Mouse (Mus musculus) heart, embryonic 13.5 days (tissue): Measurements from ENCODE around the gene Plau. TPM values are rescaled to one million over a fixed set of nuclear protein-coding genes. Genes with fewer than 3 reads are reported as not detected.

Experiments used
- ATAC-seq: fragments of 200-750 bp; cut with Nextera tagmentation; 2 replicates; pipeline ENCODE4 v1.8.0; 2017; ENCODE audit warnings: moderate TSS enrichment; ENCODE audit not compliant: insufficient number of reproducible peaks, low FRiP score, low TSS enrichment; ENCODE audit errors: extremely low read depth
- H3K27ac ChIP-seq: fragments of 300-500 bp; sonication (generic); replicated peaks from 2 replicates; pipeline ENCODE4 v1.5.1; 2015; ENCODE audit warnings: moderate library complexity, mild to moderate bottlenecking, inconsistent platforms
- H3K27me3 ChIP-seq: fragments of 300-500 bp; sonication (generic); replicated peaks from 2 replicates; pipeline ENCODE4 v1.6.1; 2015; ENCODE audit warnings: mild to moderate bottlenecking, inconsistent platforms
- H3K36me3 ChIP-seq: fragments of 300-500 bp; sonication (generic); 2 replicates; pipeline ENCODE4 v1.6.1; 2015; ENCODE audit warnings: mild to moderate bottlenecking, inconsistent platforms
- H3K4me1 ChIP-seq: fragments of 300-500 bp; sonication (generic); 2 replicates; pipeline ENCODE4 v1.6.1; 2015; ENCODE audit warnings: inconsistent platforms
- H3K4me2 ChIP-seq: fragments of 300-500 bp; sonication (generic); 2 replicates; pipeline ENCODE4 v1.6.1; 2015; ENCODE audit warnings: inconsistent platforms, mild to moderate bottlenecking, moderate library complexity
- H3K4me3 ChIP-seq: fragments of 300-500 bp; sonication (generic); 2 replicates; pipeline ENCODE4 v1.5.1; 2015; ENCODE audit warnings: moderate library complexity, mild to moderate bottlenecking, inconsistent platforms
- H3K9ac ChIP-seq: fragments of 300-500 bp; sonication (generic); 2 replicates; pipeline ENCODE4 v1.6.1; 2015; ENCODE audit warnings: inconsistent platforms, mild to moderate bottlenecking, moderate library complexity
- H3K9me3 ChIP-seq: fragments of 300-500 bp; sonication (generic); 2 replicates; pipeline ENCODE4 v1.6.1; 2016; ENCODE audit warnings: inconsistent platforms
- WGBS: fragments of 180-500 bp; shearing (Covaris S2); methylation state at CpG from one replicate; pipeline ENCODE4 v1.1.7; 2015; ENCODE audit warnings: mixed read lengths; 5-methylcytosine and 5-hydroxymethylcytosine counted together
- polyA plus RNA-seq: library from polyadenylated mRNA; unstranded; fragments of >200 nt; fragmentation: Nextera tagmentation; extraction: Ambion mirVana; gene quantifications from 2 replicates; pipeline ENCODE4 v1.2.1, GENCODE M21; 2015

The Plau gene
- 1.4 and 2.3 TPM in 2 replicates for polyA plus RNA-seq

- H3K9me3 ChIP-seq: no peaks in the 10 kb centered on the region
- H3K36me3 ChIP-seq: no peaks in the 10 kb centered on the region
- peak within 1 kb of the TSS; percentile 76 for H3K4me2 ChIP-seq
- WGBS: under 1% methylated on average over 33 of the region's 33 CpGs
- peaks cover 24% of the 10 kb centered on the region for H3K4me1 ChIP-seq
- peak; percentile 62; the same call in 1 of the 2 replicates for ATAC-seq
- H3K27me3 ChIP-seq: 0 out of 2 replicates have a peak, but pooled peaks cover 4% of the 10 kb centered on the region
- H3K4me3 ChIP-seq: peak within 1 kb of the TSS; percentile 63
- H3K27ac ChIP-seq: peak within 1 kb of the TSS; percentile 43
- peak within 1 kb of the TSS; percentile 78 for H3K9ac ChIP-seq
These were observed at the start of gene Plau for GRCm38 (mm10) chr14:20836171-20836904. Gene Plau, plus strand, starts transcription at chr14:20836660.

GRCm38 (mm10) chr14:20788151-20788550 is 48.3 kb upstream of the Plau start:
- Histone ChIP-seq H3K36me3 (peaks cover 91% of the 10 kb centered on the region), H3K4me3 (no peak overlapping the region), H3K4me1 (peaks cover 84% of the 10 kb centered on the region), H3K9ac (peak overlapping the region; percentile 58; the same call in 1 of the 2 replicates), H3K9me3 (no peaks in the 10 kb centered on the region), H3K4me2 (no peak overlapping the region), H3K27me3 (no peaks in the 10 kb centered on the region), H3K27ac (no peak overlapping the region)
- ATAC-seq: no peak
- WGBS: 72% methylated on average over 3 of the region's 3 CpGs

DNA sequence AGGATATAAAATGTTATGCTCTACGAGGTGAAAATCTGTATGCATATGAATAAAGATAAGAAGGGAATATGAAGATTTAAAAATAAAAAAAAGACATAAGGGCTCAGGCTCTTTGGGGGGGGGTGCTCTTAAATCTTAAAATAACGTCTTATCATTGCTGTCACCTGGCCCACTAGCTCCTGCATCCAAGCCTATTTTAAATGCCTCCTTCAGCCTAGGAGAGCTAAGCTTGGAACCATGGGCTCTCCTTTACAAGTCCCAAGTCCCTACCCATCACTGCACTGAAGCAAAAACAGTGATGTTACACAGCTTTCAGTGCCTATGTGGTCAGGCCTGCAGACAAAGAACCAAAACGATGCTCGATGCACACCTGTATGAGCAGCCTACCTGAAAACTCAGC is 46.9 kb upstream of the Plau start:
- Histone ChIP-seq H3K9ac (0 out of 2 replicates have a peak overlapping the region, but pooled peaks have one; percentile 19), H3K9me3 (no peaks in the 10 kb centered on the region), H3K27ac (no peak overlapping the region), H3K27me3 (no peaks in the 10 kb centered on the region), H3K4me1 (peaks cover 71% of the 10 kb centered on the region), H3K36me3 (peaks cover 76% of the 10 kb centered on the region), H3K4me3 (no peak overlapping the region), H3K4me2 (no peak overlapping the region)
- no peak for ATAC-seq
- 77% methylated on average over 4 of the region's 4 CpGs for WGBS

- Histone ChIP-seq H3K4me2 (no peak overlapping the region), H3K4me1 (peaks cover 71% of the 10 kb centered on the region), H3K4me3 (no peak overlapping the region), H3K27me3 (no peaks in the 10 kb centered on the region), H3K9me3 (no peaks in the 10 kb centered on the region), H3K27ac (no peak overlapping the region), H3K9ac (0 out of 2 replicates have a peak overlapping the region, but pooled peaks have one; percentile 16), H3K36me3 (peaks cover 68% of the 10 kb centered on the region)
- 86% methylated on average over 5 of the region's 5 CpGs for WGBS
- ATAC-seq: no peak
These were observed 46.0 kb upstream of the Plau start for GRCm38 (mm10) chr14:20790445-20790844.

DNA sequence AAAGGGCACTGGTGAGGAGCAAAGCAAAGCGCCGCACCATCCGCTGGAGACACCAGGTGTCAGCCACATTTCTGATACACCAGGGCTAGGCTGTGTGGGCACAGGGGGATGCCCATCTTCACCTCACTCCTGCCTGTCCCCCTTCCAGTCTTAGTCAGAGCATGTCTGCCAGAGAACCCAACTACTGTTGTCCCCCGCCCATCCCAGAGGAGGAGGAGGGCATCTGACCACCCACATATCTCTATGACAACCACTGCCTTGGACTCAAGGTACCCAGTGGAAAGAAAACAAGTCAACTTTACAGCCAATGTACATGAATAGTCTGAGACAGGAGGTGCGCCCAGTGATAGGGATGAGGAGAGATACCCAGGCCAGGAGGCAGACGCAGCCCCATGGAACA is 45.5 kb upstream of the Plau start:
- H3K4me1 ChIP-seq: peaks cover 71% of the 10 kb centered on the region
- ATAC-seq: no peak

GRCm38 (mm10) chr14:20791511-20792242 is 44.8 kb upstream of the Plau start:
- Histone ChIP-seq H3K36me3 (peaks cover 55% of the 10 kb centered on the region), H3K9ac (peak overlapping the region; percentile 93), H3K27ac (no peak overlapping the region), H3K9me3 (no peaks in the 10 kb centered on the region), H3K4me2 (peak overlapping the region; percentile 92), H3K27me3 (no peaks in the 10 kb centered on the region), H3K4me3 (0 out of 2 replicates have a peak overlapping the region, but pooled peaks have one; percentile 93), H3K4me1 (peaks cover 68% of the 10 kb centered on the region)
- ATAC-seq: no peak
- WGBS: 79% methylated on average over 16 of the region's 16 CpGs

More for the DNA sequence above, 45.5 kb upstream of the Plau start:
- 94% methylated on average over 6 of the region's 6 CpGs for WGBS
- Histone ChIP-seq H3K4me3 (no peak overlapping the region), H3K4me2 (no peak overlapping the region), H3K27ac (no peak overlapping the region), H3K9ac (0 out of 2 replicates have a peak overlapping the region, but pooled peaks have one; percentile 93), H3K9me3 (no peaks in the 10 kb centered on the region), H3K27me3 (no peaks in the 10 kb centered on the region), H3K36me3 (peaks cover 62% of the 10 kb centered on the region)

- Histone ChIP-seq H3K4me3 (peak overlapping the region; percentile 93), H3K9ac (peak overlapping the region; percentile 93), H3K36me3 (peaks cover 51% of the 10 kb centered on the region), H3K4me1 (peaks cover 61% of the 10 kb centered on the region), H3K9me3 (no peaks in the 10 kb centered on the region), H3K27ac (peak overlapping the region; percentile 88; the same call in 1 of the 2 replicates), H3K4me2 (peak overlapping the region; percentile 92), H3K27me3 (no peaks in the 10 kb centered on the region)
- no peak for ATAC-seq
- 64% methylated on average over 8 of the region's 8 CpGs for WGBS
These were observed 44.1 kb upstream of the Plau start for GRCm38 (mm10) chr14:20792243-20792921.

DNA sequence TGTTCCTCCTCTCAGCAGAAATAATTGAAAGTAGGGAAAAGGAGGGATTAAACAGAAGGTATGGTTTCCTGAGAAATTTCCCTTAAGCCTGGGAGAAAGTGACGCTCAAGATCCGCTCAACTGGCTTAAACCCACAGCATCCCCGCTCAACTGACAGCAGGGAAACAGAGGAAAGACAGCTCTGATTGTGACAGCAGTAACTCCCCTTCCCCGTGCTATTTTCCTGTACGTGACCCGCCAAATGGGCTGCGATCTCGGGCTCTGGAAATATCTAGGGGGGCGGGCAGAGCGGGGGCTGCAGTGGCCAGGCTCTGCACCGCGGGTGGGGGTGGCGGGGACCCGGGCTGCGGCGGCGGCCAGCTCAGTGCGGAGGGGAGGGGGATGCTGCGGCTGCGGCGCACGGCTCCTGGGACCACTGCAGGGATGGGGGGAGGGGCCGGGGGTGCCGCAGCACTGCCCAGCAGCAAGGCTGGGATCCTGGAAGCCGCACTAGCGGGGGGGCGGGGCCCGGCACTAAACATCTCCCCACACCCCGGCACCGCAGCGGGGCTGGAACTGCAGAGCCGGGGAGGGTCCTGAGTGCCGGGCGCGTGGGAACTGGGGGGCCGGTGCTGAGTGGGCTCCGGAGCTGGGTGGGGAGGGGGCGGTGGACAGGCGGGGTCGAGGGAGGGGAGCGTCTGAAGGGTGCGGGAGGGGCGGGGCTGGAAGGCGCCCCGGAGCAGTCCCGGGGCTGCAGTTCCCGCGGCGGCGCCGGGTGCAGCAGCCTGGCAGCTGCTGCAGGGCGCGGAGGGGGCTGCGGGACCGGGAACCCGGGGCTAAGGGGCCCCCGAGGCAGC is 43.3 kb upstream of the Plau start:
- Histone ChIP-seq H3K4me2 (peak overlapping the region; percentile 92), H3K4me1 (peaks cover 54% of the 10 kb centered on the region), H3K27ac (peak overlapping the region; percentile 88), H3K9ac (peak overlapping the region; percentile 93), H3K4me3 (peak overlapping the region; percentile 93), H3K9me3 (no peaks in the 10 kb centered on the region), H3K27me3 (no peaks in the 10 kb centered on the region), H3K36me3 (peaks cover 43% of the 10 kb centered on the region)
- WGBS: under 1% methylated on average over 52 of the region's 57 CpGs
- peak; percentile 53 for ATAC-seq

DNA sequence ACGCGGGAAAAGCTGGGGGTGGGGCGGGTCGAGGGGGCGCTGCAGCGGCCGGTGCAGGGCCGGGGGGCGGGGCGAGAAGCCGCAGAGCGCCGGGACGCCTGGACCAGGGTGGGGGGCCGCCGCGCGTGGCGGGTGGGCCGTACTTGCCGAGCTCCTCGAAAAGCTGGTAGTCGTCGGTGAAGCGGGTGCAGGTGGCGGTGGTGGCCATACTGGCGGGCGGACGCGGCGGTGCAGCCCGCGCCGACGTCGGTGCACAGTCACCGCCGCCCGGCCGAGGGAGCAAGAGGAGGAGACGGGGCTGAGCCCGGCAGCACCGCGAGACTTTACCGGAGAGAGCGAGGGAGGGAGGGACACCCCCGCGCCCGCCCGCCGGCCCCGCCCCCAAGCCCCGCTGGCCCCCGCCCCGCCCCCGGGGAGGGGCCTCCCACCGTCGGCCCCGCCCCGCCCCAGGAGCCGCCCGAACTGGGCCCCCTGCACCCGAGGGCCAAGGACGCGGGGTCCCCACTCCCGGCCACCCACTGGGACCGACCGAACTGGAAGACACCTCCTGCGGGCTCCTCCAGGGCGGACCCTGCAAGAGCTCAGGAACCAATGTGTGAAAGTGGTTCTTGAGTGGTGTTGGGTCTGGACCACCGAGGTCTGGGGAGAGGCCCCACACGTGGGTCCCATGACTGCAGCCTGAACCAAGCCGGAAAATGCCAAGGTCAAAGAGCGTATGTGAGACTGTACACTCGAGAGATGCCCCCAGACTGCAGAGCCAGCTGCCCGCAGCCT is 42.5 kb upstream of the Plau start, which contains the start of gene Camk2g:
TSS of gene Camk2g (minus strand) at position 331 of the 774 bp plus-strand sequence.
- H3K9me3 ChIP-seq: no peaks in the 10 kb centered on the region
- peak; percentile 89 for ATAC-seq
- H3K9ac ChIP-seq: peak within 1 kb of the TSS; percentile 93
- H3K4me1 ChIP-seq: peaks cover 51% of the 10 kb centered on the region
- peak within 1 kb of the TSS; percentile 92 for H3K4me2 ChIP-seq
- H3K4me3 ChIP-seq: peak within 1 kb of the TSS; percentile 93
- peak within 1 kb of the TSS; percentile 88 for H3K27ac ChIP-seq
- peaks cover 35% of the 10 kb centered on the region for H3K36me3 ChIP-seq
- no peaks in the 10 kb centered on the region for H3K27me3 ChIP-seq
- under 1% methylated on average over 48 of the region's 76 CpGs for WGBS

DNA sequence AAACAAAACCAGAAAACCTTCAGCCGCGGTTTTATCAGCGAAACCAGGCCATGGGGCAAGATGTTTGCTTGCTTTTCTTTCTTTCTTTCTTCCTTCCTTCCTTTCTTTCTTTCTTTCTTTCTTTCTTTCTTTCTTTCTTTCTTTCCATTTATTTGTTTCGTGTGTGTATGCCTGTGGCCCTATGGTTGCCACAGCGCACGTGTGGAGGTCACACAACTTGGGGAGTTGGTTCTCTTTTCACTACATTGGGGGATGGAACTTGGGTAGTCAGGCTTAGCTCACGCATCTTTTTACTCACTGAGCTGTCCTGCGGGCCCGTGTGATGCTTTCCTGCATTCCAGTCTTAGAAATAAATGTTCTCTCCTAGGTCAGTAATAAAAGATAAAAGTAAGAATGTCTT is 41.9 kb upstream of the Plau start:
- Histone ChIP-seq H3K27ac (peak overlapping the region; percentile 88), H3K4me2 (peak overlapping the region; percentile 92), H3K27me3 (no peaks in the 10 kb centered on the region), H3K36me3 (peaks cover 29% of the 10 kb centered on the region), H3K9ac (peak overlapping the region; percentile 93), H3K9me3 (no peaks in the 10 kb centered on the region), H3K4me3 (peak overlapping the region; percentile 93), H3K4me1 (peaks cover 51% of the 10 kb centered on the region)
- WGBS: 7% methylated on average over 9 of the region's 9 CpGs
- no peak for ATAC-seq
